Mouse (Mus musculus) liver, embryonic 14.5 days (tissue): ENCODE results near the gene Rdh12. TPM values are rescaled to one million over a fixed set of nuclear protein-coding genes. Genes with fewer than 3 reads are reported as not detected.

ENCODE experiments used
- ATAC-seq: fragments of 200-750 bp; cut with Nextera tagmentation; 2 replicates; pipeline ENCODE4 v1.8.0; 2017; ENCODE audit warnings: moderate number of reproducible peaks, mild to moderate bottlenecking, moderate library complexity; ENCODE audit not compliant: insufficient read depth
- DNase-seq, 3 experiments: peaks; one replicate each; pipeline ENCODE4 v3.0.0-alpha.2; 2012 to 2013; ENCODE audit warnings: low read depth in 3 of 3, low spot score in 3 of 3
- H3K27ac ChIP-seq: fragments of 300-500 bp; sonication (generic); 2 replicates; pipeline ENCODE4 v1.5.1; 2014; ENCODE audit warnings: moderate library complexity, mild to moderate bottlenecking, control low read depth, inconsistent platforms
- H3K27me3 ChIP-seq: fragments of 300-500 bp; sonication (generic); 2 replicates; pipeline ENCODE4 v1.6.1; 2014; ENCODE audit warnings: mild to moderate bottlenecking, low read length, moderate library complexity; ENCODE audit not compliant: control insufficient read depth, insufficient read depth
- H3K36me3 ChIP-seq: fragments of 300-500 bp; sonication (generic); replicated peaks from 2 replicates; pipeline ENCODE4 v1.6.1; 2014; ENCODE audit warnings: low read depth; ENCODE audit not compliant: control insufficient read depth, insufficient read depth
- H3K4me1 ChIP-seq, 2 experiments: fragments of 200-500 bp in 1 of 2; fragments of 300-500 bp in 1 of 2; sonication (generic) in 1 of 2; replicated peaks; 2 replicates each; pipeline ENCODE4 v1.6.1; 2012 to 2014; ENCODE audit warnings: antibody characterized with exemption in 1 of 2, inconsistent platforms in 1 of 2, low read length in 1 of 2; ENCODE audit not compliant: control insufficient read depth in 2 of 2, insufficient read depth in 2 of 2
- H3K4me2 ChIP-seq: fragments of 300-500 bp; sonication (generic); 2 replicates; pipeline ENCODE4 v1.6.1; 2014; ENCODE audit warnings: low read depth, mild to moderate bottlenecking, control low read depth, moderate library complexity
- H3K4me3 ChIP-seq, 2 experiments: fragments of 200-500 bp in 1 of 2; fragments of 300-500 bp in 1 of 2; sonication (generic) in 1 of 2; 2 replicates each; pipeline ENCODE4 v1.5.1; 2012 to 2014; ENCODE audit warnings: low read depth in 2 of 2, low read length in 2 of 2, mild to moderate bottlenecking in 2 of 2, control low read depth in 1 of 2, inconsistent platforms in 1 of 2, moderate library complexity in 1 of 2; ENCODE audit not compliant: insufficient read depth in 1 of 2
- H3K9ac ChIP-seq: fragments of 300-500 bp; sonication (generic); replicated peaks from 2 replicates; pipeline ENCODE4 v1.6.1; 2014; ENCODE audit warnings: mild to moderate bottlenecking, control low read depth, moderate library complexity
- H3K9me3 ChIP-seq: fragments of 300-500 bp; sonication (generic); 2 replicates; pipeline ENCODE4 v1.6.1; 2016; ENCODE audit warnings: low read length, mixed read lengths; ENCODE audit not compliant: control insufficient read depth
- CTCF ChIP-seq: IDR thresholded peaks from 2 replicates; pipeline ENCODE4 v1.5.1; 2016; ENCODE audit warnings: antibody characterized with exemption, low read depth, control low read depth
- EP300 ChIP-seq: IDR thresholded peaks from 2 replicates; pipeline ENCODE4 v1.6.1; 2016; ENCODE audit warnings: antibody characterized with exemption, low read depth
- WGBS: fragments of 180-500 bp; shearing (Covaris S2); extraction: QIAGEN DNeasy Blood & Tissue Kit; methylation state at CpG from one replicate; pipeline ENCODE4 v1.1.7; 2014; ENCODE audit not compliant: insufficient replicate concordance; 5-methylcytosine and 5-hydroxymethylcytosine counted together
- polyA plus RNA-seq, 2 experiments: library from polyadenylated mRNA; depleted of rRNA in 1 of 2; stranded (reverse) in 1 of 2; unstranded in 1 of 2; fragments of >200 nt; fragmentation: Nextera tagmentation in 1 of 2; extraction: Ambion mirVana in 1 of 2; gene quantifications; 2 replicates each; pipeline versions ENCODE4 v1.2.1 to v1.2.3; 2012 to 2014

The Rdh12 gene
- polyA plus RNA-seq, 2 experiments: 0.31 to 0.37 TPM

DNA sequence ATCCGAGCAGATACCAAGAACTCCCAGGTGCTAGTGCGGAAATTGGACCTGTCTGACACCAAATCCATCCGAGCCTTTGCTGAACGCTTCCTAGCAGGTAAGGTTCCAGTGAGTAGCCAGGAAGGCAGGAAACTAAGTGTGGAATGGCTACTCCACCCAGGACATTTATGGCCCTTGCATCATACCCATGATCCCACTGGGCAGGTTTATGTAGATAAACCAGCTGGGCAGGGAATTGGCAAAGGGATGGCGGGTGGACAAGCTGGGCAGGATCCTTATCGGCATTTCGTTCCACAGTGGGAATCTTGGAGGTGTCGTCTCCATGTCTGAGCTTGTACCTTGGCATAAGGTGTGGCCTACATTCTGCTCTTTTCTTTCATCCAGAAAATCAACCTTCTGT, 2.7 kb downstream of the Rdh12 start:
- no peak for ATAC-seq

DNA sequence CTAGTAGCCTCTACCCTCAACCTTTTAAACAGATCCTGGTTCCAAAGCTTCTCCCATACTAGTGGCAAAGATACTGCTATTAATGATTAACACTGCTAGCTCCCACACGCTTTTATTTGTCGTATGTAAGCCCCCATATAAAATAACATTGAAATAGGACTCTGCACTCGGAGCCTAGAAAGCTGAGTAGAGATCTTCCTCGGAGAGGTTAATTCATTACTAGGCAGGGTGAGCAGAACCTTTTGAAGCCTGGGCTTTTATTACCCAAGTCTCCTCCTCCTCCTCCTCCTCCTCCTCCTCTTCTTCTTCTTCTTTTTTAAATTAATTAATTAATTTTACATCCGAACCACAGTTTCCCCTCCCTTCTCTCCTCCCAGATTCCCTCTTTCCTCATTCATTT, 8.8 kb downstream of the Rdh12 start:
- TF ChIP-seq EP300 (no peak), CTCF (no peak)
- H3K27me3 ChIP-seq: no peaks in the 10 kb centered on the region
- no peak overlapping the region for H3K4me3 ChIP-seq
- ATAC-seq (no peak), DNase-seq (no peak)
- WGBS: 49% methylated on average over 5 of the region's 5 CpGs
- H3K27ac ChIP-seq: no peak overlapping the region
- no peaks in the 10 kb centered on the region for H3K4me1 ChIP-seq
- H3K9me3 ChIP-seq: no peaks in the 10 kb centered on the region
- H3K36me3 ChIP-seq: no peaks in the 10 kb centered on the region
- no peak overlapping the region for H3K4me2 ChIP-seq
- H3K9ac ChIP-seq: no peak overlapping the region

More for the DNA sequence above, 2.7 kb downstream of the Rdh12 start:
- no peaks in the 10 kb centered on the region for H3K27me3 ChIP-seq
- H3K4me3 ChIP-seq: no peak overlapping the region
- H3K9ac ChIP-seq: no peak overlapping the region
- no peaks in the 10 kb centered on the region for H3K4me1 ChIP-seq
- no peak overlapping the region for H3K27ac ChIP-seq
- TF ChIP-seq CTCF (no peak), EP300 (no peak)
- no peaks in the 10 kb centered on the region for H3K36me3 ChIP-seq
- H3K4me2 ChIP-seq: no peak overlapping the region
- DNase-seq: no peak
- 72% methylated on average over 8 of the region's 8 CpGs for WGBS
- no peaks in the 10 kb centered on the region for H3K9me3 ChIP-seq

DNA sequence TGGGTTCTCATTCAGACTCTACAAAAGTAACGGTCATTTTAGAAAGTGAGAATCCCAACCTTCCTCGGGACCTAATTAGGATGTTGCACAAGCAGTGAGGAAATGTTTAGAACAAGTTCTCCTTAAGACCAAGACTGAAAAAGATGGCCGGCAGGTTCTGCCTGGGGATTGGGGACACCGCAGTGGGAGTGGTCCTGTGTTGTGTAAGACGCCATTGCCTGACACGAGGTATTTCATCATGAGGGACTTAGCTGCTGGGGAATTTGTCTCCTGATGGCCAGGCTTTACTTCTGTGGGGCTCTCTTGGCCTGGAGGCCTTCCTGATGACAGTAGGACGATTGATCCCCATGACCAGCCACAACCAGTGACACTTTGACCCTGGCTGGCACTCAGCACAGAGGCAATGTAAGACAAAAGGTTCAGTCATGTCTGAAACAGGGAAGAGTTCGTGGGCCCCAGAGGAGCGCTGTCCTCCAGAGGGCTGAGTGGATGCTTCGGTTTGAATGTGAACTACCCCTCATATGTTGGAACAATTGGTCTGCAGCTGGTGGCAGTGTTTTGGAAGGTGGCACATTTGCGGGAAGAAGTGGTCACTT, 26.9 kb downstream of the Rdh12 start:
- DNase-seq (peak in 1 of 3 experiments; percentile 4), ATAC-seq (no peak)
- no peak for TF ChIP-seq EP300
- no peak for TF ChIP-seq CTCF
- Histone ChIP-seq H3K36me3 (peaks cover 7% of the 10 kb centered on the region; the same call in 1 of the 2 replicates), H3K27me3 (no peaks in the 10 kb centered on the region), H3K4me1 (no peaks in the 10 kb centered on the region), H3K4me2 (no peak overlapping the region), H3K9me3 (no peaks in the 10 kb centered on the region), H3K9ac (no peak overlapping the region), H3K4me3 (no peak overlapping the region), H3K27ac (no peak overlapping the region)
- 78% methylated on average over 11 of the region's 11 CpGs for WGBS

DNA sequence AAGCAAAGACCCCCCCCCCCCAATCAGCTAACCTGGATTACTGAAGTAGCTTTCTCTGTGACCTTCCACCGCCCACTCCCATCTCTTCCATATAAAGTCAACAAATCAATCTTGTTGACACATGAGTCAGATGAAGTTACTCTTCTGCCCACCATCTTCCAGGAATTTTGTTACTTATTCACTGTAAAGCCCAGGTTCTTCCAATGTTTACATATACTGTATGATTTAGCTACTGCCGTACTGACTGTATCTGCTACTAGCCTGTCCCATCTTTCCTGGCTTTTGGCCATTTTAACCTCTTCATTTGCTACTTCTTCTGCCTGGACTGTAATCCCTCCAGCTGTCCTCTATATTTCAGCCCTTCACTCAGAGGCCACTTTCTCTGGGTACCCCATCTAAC, 33.3 kb downstream of the Rdh12 start:
- no peak overlapping the region for H3K27ac ChIP-seq
- 87% methylated on average over 2 of the region's 2 CpGs for WGBS
- H3K27me3 ChIP-seq: no peaks in the 10 kb centered on the region
- H3K4me2 ChIP-seq: no peak overlapping the region
- H3K9me3 ChIP-seq: no peaks in the 10 kb centered on the region
- DNase-seq: no peak
- TF ChIP-seq EP300: no peak
- TF ChIP-seq CTCF: no peak
- H3K9ac ChIP-seq: no peak overlapping the region
- no peak overlapping the region for H3K4me3 ChIP-seq
- ATAC-seq: no peak
- H3K4me1 ChIP-seq: 0 out of 4 replicates have a peak, but pooled peaks cover 0 to 2% of the 10 kb centered on the region in 2 experiments
- H3K36me3 ChIP-seq: peaks cover 12% of the 10 kb centered on the region

DNA sequence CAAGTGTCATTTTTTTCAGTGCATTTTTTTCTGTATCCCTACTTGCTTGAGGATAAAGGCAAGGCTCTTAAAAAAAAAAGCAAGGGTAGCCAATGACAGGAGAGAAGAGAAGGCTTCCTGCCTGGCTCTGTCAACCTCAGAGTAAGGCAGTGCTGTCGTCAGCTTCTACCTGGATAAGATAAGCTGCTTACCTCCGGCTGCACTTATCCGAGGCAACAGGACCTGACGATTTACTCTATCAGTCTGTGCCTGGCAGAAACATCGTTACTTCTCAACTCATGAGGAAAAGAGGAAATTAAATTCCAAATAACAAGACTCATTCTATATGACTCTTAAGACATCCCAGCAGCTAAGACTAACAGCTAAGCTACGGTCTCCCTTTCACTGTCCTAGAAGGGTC, 34.2 kb downstream of the Rdh12 start:
- TF ChIP-seq CTCF (no peak), EP300 (no peak)

More for the DNA sequence above, 34.2 kb downstream of the Rdh12 start:
- ATAC-seq (no peak), DNase-seq (no peak)
- Histone ChIP-seq H3K27me3 (no peaks in the 10 kb centered on the region), H3K9ac (no peak overlapping the region), H3K9me3 (no peaks in the 10 kb centered on the region), H3K36me3 (peaks cover 14% of the 10 kb centered on the region), H3K4me2 (no peak overlapping the region), H3K4me1 (0 out of 4 replicates have a peak, but pooled peaks cover 0 to 2% of the 10 kb centered on the region in 2 experiments), H3K27ac (no peak overlapping the region), H3K4me3 (no peak overlapping the region)
- WGBS: 58% methylated on average over 6 of the region's 6 CpGs
